Mouse (Mus musculus): ENCODE measurements around the gene Capn8.

GRCm38 (mm10) chr1:182609701-182610335, 45.0 kb downstream of the Capn8 start:
- TF ChIP-seq CTCF (IDR thresholded peaks at IDR 0.05; ENCODE audit: control insufficient read depth, insufficient read depth, insufficient replicate concordance, low read depth, low read length): no peak
- no peak for TF ChIP-seq POLR2A (IDR thresholded peaks at IDR 0.05; ENCODE audit: control insufficient read depth, low read depth, low read length)

All from testis, adult 2 months (tissue).